Mouse (Mus musculus) heart, adult 2 months (tissue): ENCODE results near the gene Usp10.

ENCODE experiments used
- CTCF ChIP-seq: fragments of 200-600 bp; IDR thresholded peaks from 2 replicates; pipeline ENCODE4 v1.8.1; 2022; ENCODE audit warnings: antibody characterized with exemption, mild to moderate bottlenecking, moderate library complexity
- POLR2A ChIP-seq: fragments of 200-500 bp; IDR thresholded peaks from 2 replicates; pipeline ENCODE4 v1.6.1; 2011; ENCODE audit warnings: mild to moderate bottlenecking, low read depth, low read length, control low read depth; ENCODE audit not compliant: insufficient read depth

DNA sequence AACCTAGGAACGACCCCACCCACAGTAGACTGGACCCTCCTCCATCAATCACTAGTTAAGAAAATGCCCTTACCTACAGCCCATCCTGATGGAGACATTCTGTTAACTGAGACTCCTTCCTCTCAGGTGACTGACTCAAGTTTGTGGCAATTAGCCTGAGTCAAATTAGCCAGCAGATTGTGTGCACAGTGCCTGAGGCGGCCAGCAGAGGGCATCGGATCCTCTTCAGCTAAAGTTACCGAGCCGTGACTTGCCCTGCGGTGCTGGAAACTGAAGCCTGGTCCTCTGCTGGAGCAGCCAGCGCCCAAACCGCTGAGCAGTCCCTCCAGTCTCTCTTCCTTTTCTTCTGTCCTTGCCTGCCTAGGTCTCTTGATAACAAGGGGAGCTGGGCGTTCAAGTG is 57.3 kb downstream of the Usp10 start:
- TF ChIP-seq POLR2A (no peak), CTCF (peak; percentile 43)
